Mouse (Mus musculus) MN1 (cell line): ENCODE results near the gene Zfp93.
A peak's percentile ranks its signal among the peaks of the same experiment; 100 is the strongest.

Experiments
- DNase-seq: peaks from one replicate; pipeline ENCODE4 v3.0.0-alpha.2; 2016; ENCODE audit warnings: low spot score

The Zfp93 gene

DNA sequence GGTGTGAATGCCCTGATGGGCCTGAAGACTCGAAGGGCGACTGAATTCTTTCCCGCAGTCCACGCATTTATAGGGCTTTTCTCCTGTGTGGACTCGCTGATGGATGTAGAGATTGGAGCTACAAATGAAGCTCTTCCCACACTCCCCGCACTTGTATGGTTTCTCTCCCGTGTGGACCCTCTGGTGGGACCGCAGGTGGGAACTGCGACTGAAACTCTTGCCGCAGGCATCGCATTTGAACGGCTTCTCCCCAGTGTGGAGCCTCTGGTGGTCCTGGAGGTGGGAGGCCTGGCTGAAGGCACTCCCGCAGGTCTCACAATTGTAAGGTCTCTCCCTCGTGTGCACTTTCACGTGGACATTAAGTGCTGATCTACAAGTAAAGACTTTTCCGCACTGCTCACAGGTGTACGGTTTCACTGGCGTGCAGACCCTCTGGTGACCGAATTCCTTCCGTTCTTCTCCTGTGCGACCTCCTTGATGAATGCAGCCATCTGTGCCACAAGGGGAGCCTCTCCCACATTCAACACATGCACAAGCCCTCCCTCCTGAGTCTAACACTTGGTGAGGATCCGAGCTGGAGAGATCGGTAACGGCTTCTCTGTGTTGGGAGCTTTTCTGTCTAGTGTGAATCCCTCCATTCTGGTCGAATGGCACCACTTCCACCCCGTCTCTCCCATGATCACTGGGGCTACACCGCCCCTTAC is 21.3 kb downstream of the Zfp93 start:
- DNase-seq, result no peak

DNA sequence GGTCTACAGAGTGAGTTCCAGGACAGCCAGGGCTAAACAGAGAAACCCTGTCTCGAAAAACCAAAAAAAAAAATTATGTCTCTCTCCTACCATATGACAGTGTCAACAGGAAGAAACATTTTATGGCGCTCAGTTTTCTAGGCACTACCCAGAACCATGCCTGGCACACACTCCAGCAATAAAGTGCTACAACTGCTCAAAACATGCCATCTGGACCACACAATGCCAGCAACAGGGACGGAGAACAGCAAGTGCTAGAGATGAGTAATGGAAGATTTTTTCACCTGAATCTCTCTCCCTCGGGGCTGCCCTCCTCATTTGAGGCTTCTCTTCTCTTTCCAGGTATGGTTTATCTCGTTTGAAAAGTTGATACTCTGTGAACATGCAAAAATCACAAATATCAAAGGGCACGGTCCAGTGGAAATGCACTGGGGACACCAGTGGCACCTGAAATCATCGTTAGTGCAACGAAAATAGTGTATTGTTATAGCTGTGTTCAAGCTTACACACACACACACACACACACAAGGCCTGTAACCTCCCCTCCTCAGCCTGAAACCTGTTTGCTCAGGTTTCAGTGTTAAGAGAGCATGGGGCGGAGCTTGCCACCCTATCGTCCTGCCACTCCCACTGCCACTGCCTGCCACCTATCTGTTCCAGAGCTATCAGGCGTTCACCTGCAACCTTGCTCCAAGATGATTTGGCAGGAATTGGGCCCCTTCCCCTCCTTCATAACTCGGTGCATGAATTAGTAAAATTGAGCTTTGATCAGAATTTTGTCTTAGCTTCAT is 23.0 kb downstream of the Zfp93 start:
- DNase-seq, result no peak

DNA sequence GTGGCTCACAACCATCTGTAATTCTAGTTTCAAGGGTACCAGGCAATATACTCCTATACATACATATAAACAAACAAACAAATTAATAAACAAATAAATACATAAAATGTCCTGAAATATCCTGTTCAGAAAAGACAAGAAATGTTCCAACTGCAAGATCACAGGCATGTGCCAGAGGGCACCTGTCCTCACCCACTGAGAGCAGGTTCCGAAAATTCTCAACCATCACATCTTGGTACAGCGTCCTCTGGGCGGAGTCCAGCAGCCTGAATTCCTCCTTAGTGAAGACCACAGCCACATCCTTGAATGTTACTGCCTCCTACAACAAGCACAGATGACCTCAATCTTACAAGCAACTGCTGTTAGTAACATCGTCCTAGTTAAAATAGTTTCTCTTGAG is 24.5 kb downstream of the Zfp93 start:
- no peak for DNase-seq

DNA sequence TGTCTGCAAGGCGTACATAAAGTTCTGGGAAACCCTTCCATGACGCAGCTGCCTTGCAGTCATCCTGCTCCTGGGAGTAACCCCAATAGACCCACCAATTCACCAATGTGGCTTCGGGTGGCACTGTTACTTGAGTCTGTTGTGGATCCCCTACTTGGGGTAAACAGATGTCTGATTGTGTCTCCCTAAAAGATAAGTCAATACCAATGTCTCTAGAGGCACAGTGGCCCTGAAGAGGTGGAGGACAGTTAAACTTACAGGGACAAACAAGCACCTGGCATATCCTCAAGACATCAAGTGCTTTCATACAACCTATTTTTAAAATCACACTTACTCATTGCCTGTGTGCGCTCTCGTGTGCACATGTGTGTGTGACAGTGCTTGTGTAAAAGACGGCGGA is 25.2 kb downstream of the Zfp93 start:
- no peak for DNase-seq

DNA sequence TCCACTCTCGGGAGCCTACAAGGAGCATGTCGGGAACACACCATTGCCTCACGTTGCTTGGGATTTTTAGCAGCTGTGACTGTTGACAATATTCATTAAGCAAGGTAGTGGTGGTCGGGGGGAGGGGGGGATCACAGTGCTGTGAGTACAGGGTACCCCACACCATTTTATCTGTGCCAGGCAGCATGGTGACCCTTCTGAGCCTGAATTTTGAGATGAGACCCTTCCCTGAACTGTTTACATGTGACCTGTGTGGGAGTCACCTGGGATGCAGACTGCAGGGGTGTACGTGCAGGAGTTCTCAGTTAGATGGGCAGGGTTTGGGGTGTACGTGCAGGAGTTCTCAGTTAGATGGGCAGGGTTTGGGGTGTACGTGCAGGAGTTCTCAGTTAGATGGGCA is 26.2 kb downstream of the Zfp93 start:
- DNase-seq, result no peak

DNA sequence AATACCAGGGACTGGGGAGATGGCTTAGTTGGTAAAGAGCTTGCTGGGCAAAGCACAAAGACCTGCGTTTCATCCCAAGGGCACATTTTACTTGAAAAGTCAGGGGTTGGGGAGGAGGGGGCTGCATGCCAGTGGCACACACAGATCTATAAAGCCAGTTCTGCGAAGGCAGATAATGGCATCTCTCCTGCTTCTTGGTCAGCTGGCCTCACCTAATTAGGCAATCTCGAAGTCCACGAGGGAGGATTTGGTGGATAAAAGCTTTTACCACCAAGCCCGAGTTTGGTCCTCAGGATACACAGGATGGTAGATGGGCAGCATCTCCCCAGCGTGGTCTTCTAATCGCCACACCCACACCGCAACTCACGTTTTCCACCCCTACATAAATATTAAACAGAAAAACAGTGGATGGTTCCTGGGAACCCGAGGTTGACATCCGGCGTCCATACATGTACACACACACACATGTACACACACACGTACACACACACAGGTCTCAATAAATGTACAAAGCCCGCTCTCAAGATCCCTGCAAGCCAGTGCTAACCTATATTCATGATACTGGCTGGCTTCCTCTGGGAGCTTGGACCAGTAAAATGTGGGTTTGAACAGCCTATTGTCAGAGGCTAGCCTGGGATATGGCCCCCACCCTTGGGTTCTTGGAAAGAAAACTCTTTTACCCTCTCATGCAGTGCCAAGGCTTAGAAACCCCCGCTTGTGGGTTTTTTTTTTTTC is 27.3 kb downstream of the Zfp93 start:
- no peak for DNase-seq

DNA sequence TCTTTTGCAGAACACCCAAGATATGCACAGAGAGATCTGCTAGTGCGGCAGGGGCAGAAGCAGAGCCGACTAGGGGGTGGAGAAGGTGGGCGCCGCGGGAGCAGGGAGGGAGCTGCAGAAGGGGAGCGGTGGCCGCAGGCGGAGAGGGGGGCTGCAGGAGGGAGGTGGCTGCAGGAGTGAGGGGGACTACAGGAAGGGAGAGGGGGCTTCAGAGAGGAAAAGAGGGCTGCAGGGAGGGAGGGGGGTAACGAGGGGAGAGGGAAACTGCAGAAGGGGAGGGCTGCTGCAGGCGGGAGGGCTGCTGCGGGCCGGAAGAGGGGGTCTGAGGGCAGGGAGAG is 28.4 kb downstream of the Zfp93 start:
- no peak for DNase-seq

DNA sequence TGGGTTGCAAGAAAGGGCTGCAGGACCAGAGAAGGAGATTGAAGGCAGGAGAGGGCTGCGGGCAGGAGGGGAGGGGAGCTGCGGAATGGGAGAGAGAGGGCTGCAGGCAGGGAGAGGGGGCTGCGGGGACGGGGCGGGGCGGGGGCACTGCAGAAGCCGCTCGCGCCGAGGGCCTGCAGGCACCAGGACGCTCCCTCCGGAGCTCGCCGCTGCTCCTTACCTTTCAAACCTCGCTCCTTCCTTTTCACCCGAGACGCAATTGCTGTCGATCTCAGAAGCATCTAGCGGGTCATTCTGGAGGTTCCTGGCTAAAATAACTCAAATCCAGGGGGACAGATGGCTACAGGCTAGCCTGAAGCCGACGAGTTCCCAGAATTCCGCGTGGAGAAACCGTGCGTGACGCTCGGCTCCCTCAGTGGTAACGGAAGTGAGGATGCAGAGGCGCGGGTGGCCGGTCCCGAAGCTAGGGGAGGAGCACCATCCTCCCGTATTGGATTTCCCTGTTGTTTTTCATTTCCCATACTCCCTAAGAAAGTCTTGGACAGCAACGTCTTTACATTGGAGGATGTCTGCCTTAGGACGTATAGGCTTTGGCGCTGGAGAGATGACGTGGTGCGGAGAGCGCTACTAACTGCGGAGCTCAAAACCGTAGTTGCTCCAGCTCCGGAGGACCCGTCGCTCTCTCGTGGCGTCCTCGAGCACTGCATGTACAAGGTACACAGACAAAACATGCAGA is 28.9 kb downstream of the Zfp93 start:
- DNase-seq, result peak; percentile 88

DNA sequence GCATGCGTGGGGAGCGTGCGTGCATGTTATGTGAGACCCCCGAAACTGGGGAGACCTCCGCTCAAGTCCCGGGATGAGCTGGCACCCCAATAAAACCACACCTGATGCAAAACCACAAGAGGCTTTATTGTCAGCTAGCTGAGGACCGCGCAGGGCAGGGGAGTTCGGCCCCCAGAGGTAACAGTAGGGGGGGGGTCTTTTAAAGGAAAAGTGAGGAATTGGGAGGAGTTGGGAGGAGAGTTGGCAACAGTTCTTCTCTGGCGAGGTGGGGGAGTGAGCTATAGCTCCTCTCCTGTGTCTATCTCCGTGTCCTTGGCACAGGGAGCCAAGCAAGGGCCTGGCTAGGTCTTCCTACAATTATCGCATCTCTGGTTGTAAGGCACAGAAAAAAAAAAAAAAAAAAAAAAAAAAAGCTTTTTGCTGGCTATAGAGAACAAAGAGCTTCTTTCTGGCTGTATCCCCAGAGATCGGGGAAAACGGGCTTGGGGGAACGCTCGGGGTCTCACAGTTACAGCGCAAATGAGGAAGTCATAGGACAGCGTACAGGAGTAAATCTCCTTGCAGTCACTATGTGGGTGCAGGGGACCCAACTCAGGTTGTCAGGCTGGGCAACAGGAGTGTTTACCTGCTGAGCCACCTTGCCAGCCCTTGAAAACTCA is 29.7 kb downstream of the Zfp93 start:
- DNase-seq, result peak; percentile 34

DNA sequence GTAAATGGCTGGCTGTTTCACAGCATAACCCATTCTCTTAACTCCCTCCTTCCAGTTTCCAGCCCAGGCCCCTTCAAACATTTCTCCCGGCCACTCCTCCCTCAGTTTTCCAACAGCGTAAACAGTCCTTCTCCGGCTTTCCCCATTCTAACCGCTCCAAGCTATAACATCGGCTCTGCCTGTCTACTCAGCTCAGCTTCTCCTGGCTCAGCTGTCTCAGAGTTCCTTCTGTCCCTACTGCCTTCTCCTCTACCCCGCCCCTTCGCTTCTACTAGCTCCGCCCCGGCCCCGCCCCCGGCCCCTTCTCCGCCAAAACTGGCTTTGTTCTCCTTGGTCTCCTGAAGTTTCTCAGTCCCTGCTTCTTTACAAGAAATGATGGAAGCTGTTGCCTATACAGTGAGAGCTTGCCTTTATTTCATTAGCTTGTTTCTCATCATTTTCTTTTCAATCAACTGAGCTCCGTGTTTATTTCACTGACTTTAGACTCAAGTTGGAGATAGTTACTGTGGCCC is 30.6 kb downstream of the Zfp93 start, which contains the start of gene Zfp61:
Gene Zfp61, minus strand, starts transcription at position 462 of the 512 bp plus-strand sequence.
- no peak for DNase-seq

DNA sequence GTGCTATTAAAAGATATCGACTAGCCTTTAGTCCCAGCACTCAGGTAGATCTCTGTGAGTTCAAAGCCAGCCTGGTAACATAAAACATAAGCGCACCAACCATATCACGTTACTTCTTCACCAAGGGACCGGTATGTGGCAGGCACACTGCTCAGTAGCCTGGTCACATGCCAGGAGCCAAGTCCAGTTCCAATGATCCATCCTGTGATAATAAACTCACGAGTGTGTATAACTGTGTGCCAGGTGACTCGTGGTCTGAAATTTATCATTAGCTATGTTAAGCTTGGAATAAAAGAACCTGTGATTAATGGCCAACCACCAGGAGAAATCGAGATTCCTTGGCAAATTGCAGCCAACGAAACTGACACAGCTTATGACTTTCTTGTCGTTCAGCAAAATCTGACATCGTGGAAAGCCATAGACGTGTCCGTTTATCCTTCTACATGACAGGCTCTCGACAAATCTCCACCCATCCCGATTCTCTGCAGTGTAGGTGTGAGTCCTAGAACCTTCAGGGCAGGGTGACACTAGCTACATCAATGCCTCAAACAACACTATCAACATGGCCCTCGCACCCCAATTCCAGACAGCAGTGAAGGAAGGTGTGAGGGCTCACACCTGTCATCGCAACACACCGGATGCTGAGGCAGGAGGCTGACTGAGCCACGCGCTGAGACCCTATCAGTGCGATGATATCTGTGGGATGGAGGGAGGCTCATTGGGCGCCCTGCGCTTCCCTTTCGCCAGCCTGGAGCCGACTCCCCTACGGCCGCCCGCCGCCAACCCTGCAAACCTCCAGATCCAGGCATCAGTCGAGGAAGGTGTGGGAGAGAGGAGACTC is 45.7 kb downstream of the Zfp93 start:
- no peak for DNase-seq

DNA sequence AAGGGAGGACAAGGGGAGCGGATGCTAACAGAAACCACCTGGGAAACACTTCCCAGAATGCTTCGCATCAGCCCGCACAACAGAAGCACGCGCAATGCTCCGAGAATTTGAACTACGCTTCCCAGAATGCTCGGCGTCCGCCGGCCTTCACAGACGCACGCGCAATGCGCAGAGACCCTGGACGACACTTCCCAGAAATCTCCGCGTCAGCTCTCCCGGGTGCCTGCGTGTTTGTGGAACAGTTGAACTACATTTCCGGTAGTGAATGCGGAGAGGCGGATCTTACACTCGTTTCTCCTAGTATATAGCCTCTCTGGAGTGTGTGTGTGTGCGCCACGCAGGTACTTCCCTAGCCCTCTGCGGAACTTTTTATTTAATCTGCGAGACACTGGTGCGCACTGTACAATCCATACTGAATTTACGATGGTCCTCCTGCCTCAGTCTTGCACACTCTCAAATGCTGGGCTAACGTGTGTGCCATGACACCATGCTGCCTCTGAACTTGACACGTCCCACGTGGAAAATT is 46.4 kb downstream of the Zfp93 start, which contains the start of gene Zfp94:
Gene Zfp94, minus strand, starts transcription at position 100 of the 526 bp plus-strand sequence.
- DNase-seq, result peak; percentile 93

DNA sequence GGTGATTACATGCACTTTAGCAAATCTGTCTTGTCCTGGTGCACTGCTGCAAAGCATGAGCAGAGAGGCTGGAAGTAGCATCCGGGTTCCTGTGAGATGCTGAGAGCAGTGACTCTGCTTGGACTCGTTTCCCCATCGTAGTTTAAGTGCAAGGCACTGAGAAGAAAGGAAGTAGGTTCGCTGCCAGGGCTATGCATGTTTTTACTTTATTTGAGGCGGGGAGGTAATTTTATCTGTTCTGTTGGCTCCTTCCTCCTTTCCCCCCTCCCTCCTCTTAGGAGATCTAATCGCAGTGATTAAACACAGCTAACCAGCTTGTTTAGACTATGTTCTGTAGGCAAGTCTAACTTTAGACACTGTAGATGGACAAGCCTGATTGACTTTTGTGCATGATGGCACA is 48.7 kb downstream of the Zfp93 start:
- no peak for DNase-seq

DNA sequence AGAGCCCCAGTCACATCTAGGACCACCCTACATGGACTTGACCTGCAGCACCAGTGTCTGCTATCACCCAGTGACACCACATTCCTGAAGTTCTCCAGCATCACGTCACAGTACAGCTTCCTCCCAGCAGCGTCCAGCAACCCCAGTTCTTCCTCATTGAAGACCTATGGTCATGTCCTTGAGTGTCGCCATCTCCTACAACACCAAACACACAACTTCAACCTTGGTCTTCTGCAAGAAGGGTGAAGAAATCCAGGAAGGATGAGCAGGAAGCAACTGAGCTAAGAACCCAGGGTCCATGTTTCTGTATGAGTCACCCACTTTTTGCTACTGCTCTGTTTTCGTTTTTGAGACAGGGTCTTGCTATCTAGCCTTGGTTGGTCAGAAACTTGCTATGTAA is 52.4 kb downstream of the Zfp93 start:
- DNase-seq, result no peak

DNA sequence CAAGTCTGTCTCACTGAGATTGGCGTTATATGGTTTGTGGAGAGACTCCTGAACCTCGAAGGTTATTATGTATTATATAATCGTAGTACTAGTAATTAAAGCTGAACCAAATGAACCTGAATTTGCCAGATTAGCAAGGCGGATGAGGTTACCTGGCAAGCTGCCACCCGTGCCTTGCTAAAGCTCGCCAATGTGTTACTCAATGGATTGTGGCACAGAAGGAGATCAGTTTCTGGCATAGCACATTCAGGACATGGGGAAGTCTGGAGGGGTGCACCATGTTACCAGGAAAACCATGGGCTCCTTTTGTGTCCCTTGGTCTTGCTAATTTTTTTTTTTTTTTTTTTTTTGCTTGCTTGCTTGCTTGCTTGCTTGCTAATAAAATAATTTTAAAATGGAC is 55.0 kb downstream of the Zfp93 start:
- DNase-seq, result no peak

DNA sequence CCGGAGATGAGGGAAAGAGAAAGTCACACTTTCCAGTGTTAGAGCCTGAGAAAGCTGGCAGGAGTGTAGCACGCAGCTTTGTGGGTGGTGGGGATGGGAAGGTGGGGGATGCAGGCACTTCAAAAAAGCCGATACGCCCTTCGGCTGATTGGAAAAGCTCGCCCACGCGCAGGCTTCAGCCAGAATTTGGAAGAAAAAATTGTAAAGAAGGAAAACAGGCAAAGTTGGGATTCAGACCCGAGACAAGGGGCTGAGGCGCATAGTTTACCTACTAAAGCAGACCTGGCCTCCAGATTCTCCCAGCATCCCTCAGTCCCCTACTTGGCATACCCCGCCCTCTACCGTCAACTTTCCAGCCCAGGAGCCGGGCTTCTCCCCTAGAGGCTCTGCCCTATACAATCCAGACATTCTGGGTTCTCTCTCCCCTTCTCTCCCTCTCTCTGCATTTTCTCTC is 55.5 kb downstream of the Zfp93 start:
- DNase-seq, result no peak

DNA sequence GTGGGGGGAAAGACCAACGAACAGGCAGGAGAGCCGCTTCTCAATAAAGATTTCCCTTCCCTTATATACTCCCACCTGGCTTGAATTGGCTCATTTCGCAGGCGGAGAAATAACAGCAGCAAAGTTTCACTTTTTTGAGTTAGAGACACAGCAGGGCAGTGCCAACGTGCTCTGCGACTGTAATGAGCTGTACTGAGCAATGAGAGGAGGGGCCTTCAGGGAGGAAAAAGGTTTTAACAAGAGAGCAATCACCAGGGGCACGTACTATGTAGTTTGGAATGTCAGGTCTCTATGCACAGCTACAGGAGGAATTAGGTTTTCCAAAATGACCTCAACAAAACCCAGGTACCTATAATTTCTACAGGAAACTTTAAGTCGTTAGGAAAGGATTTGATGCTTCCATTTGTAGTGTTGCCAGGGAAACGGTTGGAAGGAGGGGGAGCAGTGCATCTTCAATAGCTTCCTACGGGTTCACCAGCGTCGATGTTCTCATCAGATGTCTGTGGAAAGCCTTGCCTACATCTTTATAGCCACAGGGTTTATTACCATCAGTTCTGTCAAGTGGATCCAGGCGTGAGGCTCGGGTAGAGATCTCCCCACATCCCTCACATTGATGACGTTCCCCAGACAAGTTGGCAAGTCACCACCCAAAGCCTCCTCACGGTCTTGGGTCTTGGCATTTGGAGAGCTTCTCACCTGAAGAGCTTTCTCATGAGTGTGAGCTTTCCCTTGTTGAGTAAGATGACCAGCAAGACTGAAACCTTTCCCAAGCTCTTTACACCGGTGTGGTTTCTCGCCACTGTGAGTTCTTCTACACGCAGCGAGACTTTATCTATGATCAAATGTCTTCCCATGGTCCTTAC is 56.3 kb downstream of the Zfp93 start:
- DNase-seq, result no peak
